Mouse (Mus musculus): ENCODE results near the gene Gap43. TPM values are rescaled to one million over a fixed set of nuclear protein-coding genes. Genes with fewer than 3 reads are reported as not detected.

Gene Gap43
- polyA plus RNA-seq, 1 experiment, result 0.10 TPM

- H3K9me3 ChIP-seq, result no peaks in the 10 kb centered on the region
- H3K27me3 ChIP-seq (replicated peaks), result peaks cover 17% of the 10 kb centered on the region
- H3K36me3 ChIP-seq (replicated peaks; ENCODE audit: low read length), result no peaks in the 10 kb centered on the region
- no peaks in the 10 kb centered on the region for H3K4me1 ChIP-seq
- H3K4me3 ChIP-seq (replicated peaks), result no peak overlapping the region
- TF ChIP-seq GATA1 (IDR thresholded peaks at IDR 0.05; ENCODE audit: borderline replicate concordance, low read length) (no peak), FLI1 (IDR thresholded peaks at IDR 0.05; ENCODE audit: low read length) (no peak)
Measured at GRCm38 (mm10) chr16:42305934-42306701, 34.3 kb downstream of the Gap43 start.

- Histone ChIP-seq H3K9me3 (no peaks in the 10 kb centered on the region), H3K36me3 (replicated peaks; ENCODE audit: low read length) (no peaks in the 10 kb centered on the region), H3K4me3 (replicated peaks) (no peak overlapping the region), H3K27me3 (replicated peaks) (peaks cover 16% of the 10 kb centered on the region), H3K4me1 (no peaks in the 10 kb centered on the region)
- no peak for TF ChIP-seq FLI1 (IDR thresholded peaks at IDR 0.05; ENCODE audit: low read length)
- TF ChIP-seq GATA1 (IDR thresholded peaks at IDR 0.05; ENCODE audit: borderline replicate concordance, low read length), result no peak
Measured at GRCm38 (mm10) chr16:42303461-42303860, 37.0 kb downstream of the Gap43 start.

- Histone ChIP-seq H3K9me3 (peaks cover 16% of the 10 kb centered on the region), H3K4me3 (replicated peaks) (no peak overlapping the region), H3K27me3 (replicated peaks) (peaks cover 2% of the 10 kb centered on the region), H3K4me1 (no peaks in the 10 kb centered on the region), H3K36me3 (replicated peaks; ENCODE audit: low read length) (no peaks in the 10 kb centered on the region)
- no peak for TF ChIP-seq GATA1 (IDR thresholded peaks at IDR 0.05; ENCODE audit: borderline replicate concordance, low read length)
- no peak for TF ChIP-seq FLI1 (IDR thresholded peaks at IDR 0.05; ENCODE audit: low read length)
Measured at GRCm38 (mm10) chr16:42294481-42294880, 46.0 kb downstream of the Gap43 start.

DNA sequence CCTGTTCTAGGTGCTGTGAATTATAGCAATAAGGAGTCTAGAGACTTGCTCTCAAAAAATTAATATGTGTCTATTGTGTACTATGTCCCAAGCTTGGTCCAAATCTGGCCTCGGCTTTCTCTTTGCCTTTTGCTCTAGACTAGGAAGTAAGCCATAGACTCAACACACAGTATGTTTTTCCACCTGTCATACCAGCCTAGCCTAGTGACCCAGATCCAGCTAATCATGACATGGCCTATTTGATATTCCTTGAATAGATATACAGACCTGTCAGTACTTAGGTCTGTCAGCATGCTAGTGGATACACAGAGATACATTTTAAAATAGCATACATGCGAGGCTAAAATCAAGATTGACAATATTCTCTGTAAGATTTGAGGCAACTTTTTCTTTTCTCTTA, 46.4 kb downstream of the Gap43 start:
- Histone ChIP-seq H3K4me1 (no peaks in the 10 kb centered on the region), H3K36me3 (replicated peaks; ENCODE audit: low read length) (no peaks in the 10 kb centered on the region), H3K9me3 (peaks cover 16% of the 10 kb centered on the region), H3K27me3 (replicated peaks) (peaks cover 2% of the 10 kb centered on the region), H3K4me3 (replicated peaks) (no peak overlapping the region)
- TF ChIP-seq GATA1 (IDR thresholded peaks at IDR 0.05; ENCODE audit: borderline replicate concordance, low read length), result no peak
- TF ChIP-seq FLI1 (IDR thresholded peaks at IDR 0.05; ENCODE audit: low read length), result no peak

- H3K4me3 ChIP-seq (replicated peaks), result no peak overlapping the region
- peaks cover 8% of the 10 kb centered on the region for H3K9me3 ChIP-seq
- TF ChIP-seq FLI1 (IDR thresholded peaks at IDR 0.05; ENCODE audit: low read length) (no peak), GATA1 (IDR thresholded peaks at IDR 0.05; ENCODE audit: borderline replicate concordance, low read length) (no peak)
- H3K4me1 ChIP-seq, result no peaks in the 10 kb centered on the region
- H3K36me3 ChIP-seq (replicated peaks; ENCODE audit: low read length), result no peaks in the 10 kb centered on the region
- peaks cover 2% of the 10 kb centered on the region for H3K27me3 ChIP-seq (replicated peaks)
Measured at GRCm38 (mm10) chr16:42291572-42291971, 48.9 kb downstream of the Gap43 start.

GRCm38 (mm10) chr16:42284005-42284404, 56.4 kb downstream of the Gap43 start:
- H3K36me3 ChIP-seq (replicated peaks; ENCODE audit: low read length), result no peaks in the 10 kb centered on the region
- no peaks in the 10 kb centered on the region for H3K9me3 ChIP-seq
- TF ChIP-seq FLI1 (IDR thresholded peaks at IDR 0.05; ENCODE audit: low read length) (no peak), GATA1 (IDR thresholded peaks at IDR 0.05; ENCODE audit: borderline replicate concordance, low read length) (no peak)
- no peaks in the 10 kb centered on the region for H3K4me1 ChIP-seq
- H3K4me3 ChIP-seq (replicated peaks), result no peak overlapping the region
- H3K27me3 ChIP-seq (replicated peaks), result no peaks in the 10 kb centered on the region

DNA sequence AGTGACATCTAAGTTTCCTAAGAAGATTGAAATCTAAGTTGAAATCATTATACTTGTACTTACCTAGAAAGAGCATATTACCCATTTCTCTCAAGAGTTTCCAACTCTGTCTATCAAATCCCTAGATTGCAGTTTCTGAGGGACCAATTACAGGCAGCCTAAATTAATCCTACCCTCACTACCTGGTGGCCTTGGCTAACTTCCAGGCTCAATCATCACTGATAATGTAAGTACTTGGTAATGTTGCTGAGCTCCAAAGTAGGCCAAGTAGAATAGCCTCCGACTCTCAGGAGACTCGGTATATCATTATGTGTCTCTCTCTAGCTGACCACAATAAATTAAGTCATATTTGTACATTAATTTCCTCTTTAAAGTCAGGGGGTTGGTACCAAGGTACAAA, 62.7 kb downstream of the Gap43 start:
- no peaks in the 10 kb centered on the region for H3K4me1 ChIP-seq
- no peaks in the 10 kb centered on the region for H3K36me3 ChIP-seq (replicated peaks; ENCODE audit: low read length)
- H3K9me3 ChIP-seq, result no peaks in the 10 kb centered on the region
- no peaks in the 10 kb centered on the region for H3K27me3 ChIP-seq (replicated peaks)
- TF ChIP-seq GATA1 (IDR thresholded peaks at IDR 0.05; ENCODE audit: borderline replicate concordance, low read length) (no peak), FLI1 (IDR thresholded peaks at IDR 0.05; ENCODE audit: low read length) (no peak)
- H3K4me3 ChIP-seq (replicated peaks), result no peak overlapping the region

DNA sequence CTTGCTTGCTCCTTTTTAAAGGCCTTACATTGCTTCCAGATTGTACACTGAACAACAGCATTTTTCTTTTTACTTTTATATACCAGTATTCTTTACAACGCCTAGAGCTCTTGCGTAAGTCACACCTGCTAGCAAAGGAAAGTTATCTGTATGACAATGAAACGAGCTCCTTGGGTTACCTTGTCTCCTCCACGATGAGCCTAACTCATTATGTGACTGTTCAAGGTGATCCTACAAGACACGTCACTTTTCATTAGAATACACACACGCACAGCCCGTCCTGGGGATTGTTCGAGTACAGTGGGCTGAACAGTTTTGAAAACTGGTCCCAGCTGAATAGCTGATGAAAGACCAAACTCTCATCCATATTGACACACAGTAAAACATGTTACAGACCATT, 63.2 kb downstream of the Gap43 start:
- no peaks in the 10 kb centered on the region for H3K4me1 ChIP-seq
- no peak overlapping the region for H3K4me3 ChIP-seq (replicated peaks)
- H3K9me3 ChIP-seq, result no peaks in the 10 kb centered on the region
- no peak for TF ChIP-seq GATA1 (IDR thresholded peaks at IDR 0.05; ENCODE audit: borderline replicate concordance, low read length)
- no peak for TF ChIP-seq FLI1 (IDR thresholded peaks at IDR 0.05; ENCODE audit: low read length)
- no peaks in the 10 kb centered on the region for H3K27me3 ChIP-seq (replicated peaks)
- no peaks in the 10 kb centered on the region for H3K36me3 ChIP-seq (replicated peaks; ENCODE audit: low read length)

DNA sequence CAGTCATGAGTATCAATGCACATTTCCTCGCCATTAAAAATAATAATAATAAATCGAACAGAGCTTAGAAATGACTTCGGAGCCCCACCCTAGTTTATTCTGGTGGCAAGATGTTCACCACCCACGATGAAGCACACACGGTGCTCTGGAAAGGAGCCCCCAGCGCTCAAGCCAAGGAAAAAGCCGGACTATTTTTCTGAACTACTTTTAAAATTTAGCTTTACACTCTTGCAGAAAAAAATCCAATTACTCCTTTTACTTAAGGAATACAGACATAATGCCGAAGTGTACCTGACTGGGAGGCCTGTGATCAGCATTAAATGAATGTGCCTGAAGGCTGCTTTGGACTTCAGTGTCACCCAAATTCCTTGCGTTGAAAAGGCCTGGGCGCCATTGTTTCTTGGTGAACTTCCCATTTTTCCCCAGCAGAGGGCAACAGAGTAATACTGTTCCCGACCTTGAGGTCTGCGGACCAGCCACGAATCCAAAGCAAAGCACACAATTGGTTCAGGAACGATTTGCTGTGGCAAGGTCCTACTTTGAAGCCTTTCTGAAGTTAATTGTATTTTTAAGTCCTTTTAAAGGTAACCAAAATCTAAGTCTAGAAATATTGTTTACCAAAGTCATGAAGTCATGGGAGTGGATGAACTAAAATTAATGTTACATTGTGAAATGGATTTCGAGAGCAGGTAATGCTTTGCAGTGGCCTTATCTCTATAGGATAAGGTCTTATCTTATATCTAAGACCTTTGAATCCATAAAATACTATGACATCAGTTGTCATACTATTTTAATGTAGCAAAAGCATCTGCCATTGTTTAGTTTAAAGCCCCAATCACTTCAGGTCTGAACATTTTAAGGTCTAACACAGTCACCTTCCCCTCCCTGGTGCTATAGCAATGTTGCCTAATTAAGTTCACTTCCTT, 64.0 kb downstream of the Gap43 start:
- TF ChIP-seq FLI1 (IDR thresholded peaks at IDR 0.05; ENCODE audit: low read length) (no peak), GATA1 (IDR thresholded peaks at IDR 0.05; ENCODE audit: borderline replicate concordance, low read length) (no peak)
- Histone ChIP-seq H3K4me3 (replicated peaks) (no peak overlapping the region), H3K4me1 (no peaks in the 10 kb centered on the region), H3K36me3 (replicated peaks; ENCODE audit: low read length) (no peaks in the 10 kb centered on the region), H3K9me3 (no peaks in the 10 kb centered on the region), H3K27me3 (replicated peaks) (no peaks in the 10 kb centered on the region)

All from megakaryocyte, embryonic 14.5 days (primary cell).